Mouse (Mus musculus) CH12.LX (cell line): ENCODE results near the gene Kalrn. TPM values are rescaled to one million over a fixed set of nuclear protein-coding genes. Genes with fewer than 3 reads are reported as not detected.

ENCODE experiments used
- DNase-seq: peaks from one replicate; pipeline ENCODE4 v3.0.0-alpha.2; 2013; ENCODE audit errors: extremely low read depth
- H3K27ac ChIP-seq: 2 replicates; pipeline ENCODE4 v1.5.1; 2012; ENCODE audit warnings: low read depth, mild to moderate bottlenecking, control low read depth, moderate library complexity; ENCODE audit not compliant: insufficient read depth
- H3K27me3 ChIP-seq: replicated peaks from 2 replicates; pipeline ENCODE3; 2012; ENCODE audit warnings: inconsistent platforms
- H3K36me3 ChIP-seq, 2 experiments: replicated peaks in 1 of 2; 2 replicates each; pipeline versions ENCODE3 to v1.6.1; 2012; ENCODE audit warnings: inconsistent platforms in 1 of 2, low read length in 1 of 2, mild to moderate bottlenecking in 1 of 2, mixed read lengths in 1 of 2, moderate library complexity in 1 of 2; ENCODE audit not compliant: control insufficient read depth in 1 of 2, insufficient read depth in 1 of 2
- H3K4me1 ChIP-seq, 2 experiments: 2 replicates each; pipeline ENCODE4 v1.6.1; 2012; ENCODE audit warnings: inconsistent platforms in 1 of 2, moderate library complexity in 1 of 2; ENCODE audit not compliant: insufficient read depth in 2 of 2, control insufficient read depth in 1 of 2
- H3K4me2 ChIP-seq: 2 replicates; pipeline ENCODE4 v1.6.1; 2012; ENCODE audit warnings: low read depth, mild to moderate bottlenecking, control low read depth; ENCODE audit not compliant: poor library complexity, insufficient read depth, severe bottlenecking
- H3K4me3 ChIP-seq, 3 experiments: fragments of 150-350 bp in 1 of 3; sonication (generic) in 1 of 3; replicated peaks in 1 of 3; 2 replicates each; pipeline versions ENCODE3 to v1.5.1; 2011 to 2012; ENCODE audit warnings: low read depth in 2 of 3, low read length in 2 of 3, mild to moderate bottlenecking in 2 of 3, moderate library complexity in 2 of 3, control low read depth in 1 of 3, improper control_type of control experiment in 1 of 3, inconsistent platforms in 1 of 3, mixed read lengths in 1 of 3; ENCODE audit not compliant: poor library complexity in 1 of 3
- H3K79me2 ChIP-seq: replicated peaks from 2 replicates; pipeline ENCODE4 v1.6.1; 2012; ENCODE audit warnings: mild to moderate bottlenecking, moderate library complexity; ENCODE audit not compliant: control insufficient read depth, poor library complexity, insufficient read depth, severe bottlenecking; ENCODE audit errors: extremely low read depth
- H3K9ac ChIP-seq: 2 replicates; pipeline ENCODE4 v1.6.1; 2012; ENCODE audit warnings: low read depth, mild to moderate bottlenecking, control low read depth, moderate library complexity; ENCODE audit not compliant: insufficient read depth
- H3K9me3 ChIP-seq: replicated peaks from 2 replicates; pipeline ENCODE3; 2012; ENCODE audit warnings: low read length, inconsistent platforms, mixed read lengths
- CTCF ChIP-seq, 2 experiments: IDR thresholded peaks in 1 of 2; conservative IDR thresholded peaks in 1 of 2; 2 replicates each; pipeline ENCODE4 v1.5.1; 2011 to 2012; ENCODE audit warnings: low read depth in 2 of 2, low read length in 2 of 2, improper control_type of control experiment in 1 of 2, inconsistent platforms in 1 of 2, mild to moderate bottlenecking in 1 of 2, moderate library complexity in 1 of 2
- E2F4 ChIP-seq: IDR thresholded peaks from 2 replicates; pipeline ENCODE4 v1.6.1; 2011; ENCODE audit warnings: low read depth, low read length, improper control_type of control experiment; ENCODE audit not compliant: insufficient replicate concordance
- EP300 ChIP-seq: IDR thresholded peaks from 2 replicates; pipeline ENCODE4 v1.6.1; 2011; ENCODE audit warnings: low read length, improper control_type of control experiment
- MEF2A ChIP-seq: IDR thresholded peaks from 2 replicates; pipeline ENCODE4 v1.6.1; 2014; ENCODE audit warnings: low read depth, mild to moderate bottlenecking, inconsistent platforms, low read length, improper control_type of control experiment, borderline replicate concordance
- MXI1 ChIP-seq: IDR thresholded peaks from 2 replicates; pipeline ENCODE4 v1.6.1; 2011; ENCODE audit warnings: mild to moderate bottlenecking, low read depth, low read length, improper control_type of control experiment
- NELFE ChIP-seq: IDR thresholded peaks from 2 replicates; pipeline ENCODE4 v1.6.1; 2011; ENCODE audit warnings: low read depth, low read length, improper control_type of control experiment
- NRF1 ChIP-seq: IDR thresholded peaks from 2 replicates; pipeline ENCODE4 v1.6.1; 2014; ENCODE audit warnings: low read depth, mild to moderate bottlenecking, inconsistent platforms, low read length, improper control_type of control experiment, moderate library complexity
- POLR2A ChIP-seq: IDR thresholded peaks from 2 replicates; pipeline ENCODE4 v1.6.1; 2011; ENCODE audit warnings: low read depth, mild to moderate bottlenecking, improper control_type of control experiment, low read length
- POLR2AphosphoS2 ChIP-seq: IDR thresholded peaks from 2 replicates; pipeline ENCODE4 v1.6.1; 2011; ENCODE audit warnings: low read depth, low read length, improper control_type of control experiment
- RCOR1 ChIP-seq: conservative IDR thresholded peaks from 2 replicates; pipeline ENCODE4 v1.6.1; 2012; ENCODE audit warnings: low read depth, mild to moderate bottlenecking, inconsistent platforms, low read length, improper control_type of control experiment
- SIN3A ChIP-seq: IDR thresholded peaks from 2 replicates; pipeline ENCODE4 v1.6.1; 2012; ENCODE audit warnings: low read length, improper control_type of control experiment, inconsistent platforms
- TCF12 ChIP-seq: IDR thresholded peaks from 2 replicates; pipeline ENCODE4 v1.6.1; 2014; ENCODE audit warnings: low read depth, mild to moderate bottlenecking, inconsistent platforms, low read length, improper control_type of control experiment
- USF1 ChIP-seq: IDR thresholded peaks from 2 replicates; pipeline ENCODE4 v1.6.1; 2014; ENCODE audit warnings: low read depth, mild to moderate bottlenecking, inconsistent platforms, low read length, improper control_type of control experiment
- ZMIZ1 ChIP-seq: IDR thresholded peaks from 2 replicates; pipeline ENCODE4 v1.6.1; 2012; ENCODE audit warnings: low read depth, mild to moderate bottlenecking, inconsistent platforms, low read length, improper control_type of control experiment
- ZNF384 ChIP-seq: IDR thresholded peaks from 2 replicates; pipeline ENCODE4 v1.6.1; 2012; ENCODE audit warnings: low read depth, low read length, improper control_type of control experiment, inconsistent platforms
- dilution Hi-C: fragments of 300-500 bp; cut with MboI; formaldehyde crosslinking; loops from 2 replicates; pipeline ENCODE4 v1.14.3; 2020; ENCODE audit warnings: low sequenced_read_pairs; ENCODE audit not compliant: extremely low pct_unique_long_range_greater_than_20kb, extremely low pct_ligation_motif_present
- in situ Hi-C: fragments of 300-500 bp; cut with MboI; formaldehyde crosslinking; loops from 3 replicates; pipeline ENCODE4 v1.14.3; 2019; ENCODE audit warnings: low sequenced_read_pairs, low pct_ligation_motif_present, low pct_unique_long_range_greater_than_20kb, mixed read lengths
- polyA plus RNA-seq: library from polyadenylated mRNA; unstranded; fragments of >175 nt; gene quantifications from 2 replicates; pipeline ENCODE4 v1.2.1, GENCODE M21; 2012; ENCODE audit warnings: low read depth; ENCODE audit not compliant: insufficient read length
- total RNA-seq, 2 experiments: library from RNA; depleted of rRNA; stranded (reverse); fragments of 300-350 nt in 1 of 2; fragments of >200 nt in 1 of 2; gene quantifications; 2 replicates each; pipeline ENCODE4 v1.2.3; 2012 to 2014

The Kalrn gene
- total and polyA plus RNA-seq, 3 experiments = 0.08 to 0.09 TPM; not detected in 1

- peaks cover 25% of the 10 kb centered on the region for H3K9me3 ChIP-seq
- no peak overlapping the region for H3K4me2 ChIP-seq
- H3K79me2 ChIP-seq = no peaks in the 10 kb centered on the region
- no peak overlapping the region for H3K4me3 ChIP-seq
- dilution Hi-C loops = no loop called here
- in situ Hi-C loops = no loop called here
- no peaks in the 10 kb centered on the region for H3K4me1 ChIP-seq
- H3K27ac ChIP-seq = no peak overlapping the region
- DNase-seq = no peak
- H3K9ac ChIP-seq = no peak overlapping the region
- peaks cover 59% of the 10 kb centered on the region for H3K27me3 ChIP-seq
- no peaks in the 10 kb centered on the region for H3K36me3 ChIP-seq
- TF ChIP-seq EP300 (no peak), SIN3A (no peak), TCF12 (no peak)
These were observed 754 bp downstream of the Kalrn start for GRCm38 (mm10) chr16:34572406-34573150.

DNA sequence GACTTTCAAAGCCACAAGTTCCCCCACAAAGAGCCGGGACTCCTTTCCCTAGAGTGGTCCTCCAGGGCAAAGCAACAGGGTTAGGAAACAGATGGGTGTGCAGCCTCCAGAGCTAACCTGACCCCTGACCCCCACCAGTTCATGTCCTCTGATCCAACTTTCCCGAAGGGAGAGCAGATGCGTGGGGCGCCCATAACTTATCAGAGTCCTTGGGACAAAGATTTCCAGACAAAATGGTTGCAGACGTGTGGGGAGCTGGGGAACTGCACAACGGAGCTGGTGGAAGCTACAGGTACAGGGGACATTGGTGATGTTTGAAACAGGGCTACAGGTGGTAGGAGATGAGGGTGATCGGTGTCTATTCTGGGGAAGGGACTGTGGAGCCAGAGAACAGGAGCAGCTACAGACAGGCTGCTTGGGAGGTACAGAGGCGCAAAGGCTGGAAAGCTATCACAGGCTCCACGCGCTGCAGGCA, 1.4 kb downstream of the Kalrn start:
- in situ Hi-C loops = no loop called here
- Histone ChIP-seq H3K27ac (no peak overlapping the region), H3K36me3 (no peaks in the 10 kb centered on the region), H3K79me2 (no peaks in the 10 kb centered on the region), H3K4me2 (no peak overlapping the region), H3K9ac (no peak overlapping the region), H3K27me3 (peaks cover 63% of the 10 kb centered on the region), H3K9me3 (peaks cover 27% of the 10 kb centered on the region), H3K4me3 (no peak overlapping the region)
- dilution Hi-C loops = no loop called here
- no peak for DNase-seq
- TF ChIP-seq POLR2AphosphoS2 = no peak
- TF ChIP-seq E2F4 = no peak
- no peak for TF ChIP-seq MXI1
- TF ChIP-seq MEF2A = no peak
- TF ChIP-seq NELFE = no peak
- no peak for TF ChIP-seq USF1
- TF ChIP-seq NRF1 = no peak
- TF ChIP-seq CTCF (conservative IDR thresholded peaks at IDR 0.05 in 1 of 2, IDR thresholded peaks at IDR 0.05 in 1 of 2; ENCODE audit: low read depth in 2 of 2, low read length in 2 of 2) = no peak
- TF ChIP-seq ZNF384 = no peak
- TF ChIP-seq, all 38 proteins: peak for 0
- no peaks in the 10 kb centered on the region for H3K4me1 ChIP-seq

DNA sequence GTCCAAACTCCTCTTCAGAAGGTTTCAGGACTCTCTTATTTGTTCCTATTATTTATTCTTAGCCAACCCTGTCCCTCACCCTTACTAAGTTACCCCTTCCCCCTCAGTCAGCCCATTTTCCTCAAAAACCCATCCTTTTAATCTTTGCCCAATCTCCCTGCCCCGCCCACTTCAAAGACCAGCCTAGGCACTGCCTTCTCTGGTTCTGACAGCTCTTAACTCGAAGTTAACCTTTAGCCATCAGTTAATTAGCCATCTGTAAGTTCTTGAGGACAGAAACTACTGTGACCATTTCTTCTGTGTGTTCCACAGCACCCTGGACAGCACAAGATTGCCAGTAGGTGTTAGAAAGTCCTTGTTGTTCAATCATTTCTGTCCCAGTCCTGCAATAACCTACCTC, 3.4 kb downstream of the Kalrn start:
- no peak overlapping the region for H3K27ac ChIP-seq
- H3K4me2 ChIP-seq = no peak overlapping the region
- H3K9ac ChIP-seq = no peak overlapping the region
- peaks cover 71% of the 10 kb centered on the region for H3K27me3 ChIP-seq
- dilution Hi-C loops = no loop called here
- H3K4me1 ChIP-seq = no peaks in the 10 kb centered on the region
- no peaks in the 10 kb centered on the region for H3K36me3 ChIP-seq
- peaks cover 27% of the 10 kb centered on the region for H3K9me3 ChIP-seq
- no peak for DNase-seq
- in situ Hi-C loops = no loop called here
- H3K4me3 ChIP-seq = no peak overlapping the region
- TF ChIP-seq POLR2AphosphoS2 = no peak
- TF ChIP-seq ZMIZ1 = no peak
- TF ChIP-seq RCOR1 = no peak
- no peak for TF ChIP-seq NELFE
- TF ChIP-seq NRF1 = no peak
- TF ChIP-seq POLR2A = no peak
- TF ChIP-seq E2F4 = no peak
- no peak for TF ChIP-seq USF1
- no peaks in the 10 kb centered on the region for H3K79me2 ChIP-seq
